Mouse (Mus musculus) splenic B cell, adult 2 months (primary cell): ENCODE measurements around the gene Eea1.

Experiments
- DNase-seq: peaks from one replicate; pipeline ENCODE4 v3.0.0-alpha.2; 2011; ENCODE audit warnings: low read depth, low spot score
- H3K27me3 ChIP-seq: 2 replicates; pipeline ENCODE4 v1.6.1; 2012; ENCODE audit warnings: mild to moderate bottlenecking, low read length, moderate library complexity, mixed read lengths; ENCODE audit not compliant: control insufficient read depth, poor library complexity, insufficient read depth, severe bottlenecking
- H3K36me3 ChIP-seq: 2 replicates; pipeline ENCODE4 v1.6.1; 2012; ENCODE audit warnings: mild to moderate bottlenecking, low read length, moderate library complexity, mixed read lengths; ENCODE audit not compliant: control insufficient read depth, poor library complexity, insufficient read depth, severe bottlenecking

Gene Eea1

DNA sequence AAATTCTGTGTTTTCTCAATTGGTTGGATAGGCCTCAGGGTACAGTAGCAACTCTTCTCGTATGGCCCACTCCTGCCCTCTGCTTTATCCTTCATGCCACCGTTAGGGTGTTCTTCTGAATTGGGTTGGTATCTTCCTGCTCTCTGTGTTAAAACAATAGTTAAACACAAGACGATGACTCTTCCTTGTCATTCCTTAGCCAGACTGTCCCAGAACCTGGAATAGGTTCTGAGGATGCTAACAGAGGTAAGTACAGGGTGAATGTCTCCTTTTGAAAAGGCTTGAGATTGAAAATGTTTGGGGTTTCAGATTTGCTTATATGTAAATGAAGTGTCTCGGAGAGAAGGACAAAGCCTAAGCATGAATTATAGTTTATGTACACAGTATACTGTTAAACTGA lies 30.9 kb downstream of the Eea1 start:
- DNase-seq = peak; percentile 25
- Histone ChIP-seq H3K36me3 (peaks cover 2% of the 10 kb centered on the region), H3K27me3 (no peaks in the 10 kb centered on the region)

GRCm38 (mm10) chr10:95971942-95972341 lies 31.5 kb downstream of the Eea1 start:
- no peaks in the 10 kb centered on the region for H3K27me3 ChIP-seq
- peaks cover 5% of the 10 kb centered on the region for H3K36me3 ChIP-seq
- DNase-seq = no peak

DNA sequence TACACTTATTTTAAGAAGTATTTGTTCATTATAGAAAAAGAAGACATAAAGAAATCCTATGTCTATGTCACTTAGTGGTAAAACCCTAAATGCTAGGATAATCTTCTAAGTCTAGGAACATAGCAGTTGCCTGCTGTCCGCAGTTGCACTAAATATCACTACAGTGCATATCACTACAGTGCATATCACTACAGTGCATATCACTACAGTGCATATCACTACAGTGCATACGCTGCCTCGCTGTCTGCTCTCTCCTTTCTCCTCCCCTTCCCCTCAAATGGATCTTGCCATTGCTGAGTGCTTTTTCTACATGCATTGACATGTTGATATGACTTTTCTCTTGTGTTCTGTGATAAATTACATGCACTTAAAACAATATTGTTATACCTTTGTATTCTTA lies 34.0 kb downstream of the Eea1 start:
- H3K36me3 ChIP-seq = peaks cover 5% of the 10 kb centered on the region
- H3K27me3 ChIP-seq = no peaks in the 10 kb centered on the region
- DNase-seq = no peak

DNA sequence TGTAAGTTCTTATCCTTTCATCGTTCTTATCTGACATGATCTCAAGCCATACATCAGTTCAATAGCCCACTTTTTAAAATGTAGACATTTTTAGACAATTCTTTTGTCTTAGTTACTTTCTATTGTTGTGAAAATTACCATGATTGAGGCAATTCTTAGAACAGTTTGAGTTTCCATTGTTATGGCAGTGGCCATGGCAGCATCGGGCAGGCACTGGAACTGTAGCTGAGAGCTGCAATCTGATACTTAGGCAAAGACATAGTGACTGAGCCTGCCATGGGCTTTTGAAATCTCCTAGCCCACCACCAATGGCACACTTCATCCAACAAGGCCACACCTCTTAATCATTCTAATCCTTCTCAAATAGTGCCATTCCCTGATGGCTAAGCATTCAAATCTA lies 36.3 kb downstream of the Eea1 start:
- DNase-seq = no peak
- no peaks in the 10 kb centered on the region for H3K27me3 ChIP-seq

GRCm38 (mm10) chr10:95989731-95990130 lies 49.3 kb downstream of the Eea1 start:
- DNase-seq = no peak
- H3K27me3 ChIP-seq = no peaks in the 10 kb centered on the region
- H3K36me3 ChIP-seq = no peaks in the 10 kb centered on the region; the same call in 1 of the 2 replicates

More for the DNA sequence above, 36.3 kb downstream of the Eea1 start:
- peaks cover 5% of the 10 kb centered on the region for H3K36me3 ChIP-seq

DNA sequence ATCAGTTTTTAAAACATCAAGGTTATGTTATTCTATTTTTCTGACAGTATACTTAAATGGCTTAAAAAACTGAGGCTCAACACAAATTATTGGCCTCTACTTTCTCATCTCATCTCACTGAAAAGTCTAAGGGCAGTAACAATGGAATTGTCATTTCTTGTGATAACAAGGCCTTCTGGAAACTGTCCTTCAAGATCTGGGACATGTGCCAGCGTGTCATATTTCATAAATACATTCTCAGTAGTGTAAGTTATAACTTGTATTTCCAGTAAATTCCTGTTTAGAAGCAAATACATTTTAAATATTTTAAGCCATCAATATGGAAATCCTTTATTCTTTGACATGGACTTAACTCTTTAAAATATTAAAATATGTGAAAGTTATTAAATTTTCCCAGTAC lies 50.7 kb downstream of the Eea1 start:
- H3K27me3 ChIP-seq = no peaks in the 10 kb centered on the region
- no peak for DNase-seq
- H3K36me3 ChIP-seq = peaks cover 2% of the 10 kb centered on the region; the same call in 1 of the 2 replicates

- peaks cover 2% of the 10 kb centered on the region; the same call in 1 of the 2 replicates for H3K36me3 ChIP-seq
- no peak for DNase-seq
- no peaks in the 10 kb centered on the region for H3K27me3 ChIP-seq
Measured at GRCm38 (mm10) chr10:96000904-96001303, 60.5 kb downstream of the Eea1 start.

- Histone ChIP-seq H3K36me3 (peaks cover 6% of the 10 kb centered on the region), H3K27me3 (no peaks in the 10 kb centered on the region)
- no peak for DNase-seq
Measured at GRCm38 (mm10) chr10:96015738-96016137, 75.3 kb downstream of the Eea1 start.

- Histone ChIP-seq H3K27me3 (no peaks in the 10 kb centered on the region), H3K36me3 (peaks cover 2% of the 10 kb centered on the region)
- DNase-seq = no peak
Measured at GRCm38 (mm10) chr10:96017418-96017817, 77.0 kb downstream of the Eea1 start.

DNA sequence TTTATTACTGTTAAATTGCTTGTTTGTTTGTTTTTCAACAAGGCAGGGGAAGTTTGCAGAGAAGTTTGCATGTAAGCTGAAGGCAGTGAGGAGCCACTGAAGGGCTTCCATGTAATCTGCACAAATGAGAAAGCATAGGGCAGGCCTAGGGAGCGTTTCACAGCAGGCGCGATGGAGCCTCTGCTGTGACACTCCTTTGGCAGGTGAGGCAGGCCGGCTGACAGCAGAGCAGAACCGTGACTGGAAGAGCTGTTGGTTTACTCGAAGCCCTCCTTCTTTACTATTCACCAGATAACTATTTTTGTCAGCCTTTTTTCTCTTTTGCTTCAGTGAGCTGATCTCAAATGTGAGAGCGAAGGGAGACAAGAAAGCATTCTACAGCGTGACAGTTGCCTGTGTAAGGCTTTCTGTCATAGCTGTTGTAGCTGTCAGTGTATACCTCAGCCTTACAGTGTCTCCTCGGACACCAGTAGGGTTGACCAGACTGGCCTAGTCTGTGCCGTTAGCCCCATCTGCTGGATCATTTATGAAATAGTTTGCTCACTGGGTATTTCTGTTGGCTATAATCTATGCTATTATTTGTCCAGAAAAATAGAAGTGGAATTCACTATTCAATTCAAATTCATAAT lies 93.0 kb downstream of the Eea1 start:
- Histone ChIP-seq H3K27me3 (no peaks in the 10 kb centered on the region), H3K36me3 (peaks cover 7% of the 10 kb centered on the region)
- peak; percentile 61 for DNase-seq

- peaks cover 10% of the 10 kb centered on the region for H3K36me3 ChIP-seq
- H3K27me3 ChIP-seq = no peaks in the 10 kb centered on the region
Measured at GRCm38 (mm10) chr10:96034106-96034505, 93.7 kb downstream of the Eea1 start.

GRCm38 (mm10) chr10:96035951-96036350 lies 95.5 kb downstream of the Eea1 start:
- DNase-seq = no peak
- H3K36me3 ChIP-seq = peaks cover 14% of the 10 kb centered on the region
- H3K27me3 ChIP-seq = no peaks in the 10 kb centered on the region

More at GRCm38 (mm10) chr10:96034106-96034505, 93.7 kb downstream of the Eea1 start:
- no peak for DNase-seq

DNA sequence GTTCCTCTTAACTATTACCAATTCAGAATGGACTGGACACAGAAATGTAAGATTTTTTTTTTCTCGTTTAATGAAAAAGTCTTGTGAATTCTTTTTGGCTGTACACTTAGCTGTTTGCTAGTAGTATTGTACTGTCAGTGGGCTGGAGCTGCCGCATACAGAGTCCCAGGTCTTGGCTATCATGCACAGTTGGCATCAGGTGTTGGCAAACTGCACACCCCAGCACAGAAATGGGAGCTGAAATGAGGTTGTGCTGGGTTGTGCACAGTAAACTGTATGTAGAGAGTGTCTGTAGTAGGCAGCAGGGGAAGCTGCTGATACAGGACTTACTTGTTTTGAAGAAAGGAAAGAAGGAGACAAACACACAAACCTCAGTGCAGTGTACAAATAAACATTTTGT lies 103.8 kb downstream of the Eea1 start:
- Histone ChIP-seq H3K27me3 (no peaks in the 10 kb centered on the region), H3K36me3 (peaks cover 7% of the 10 kb centered on the region)
- no peak for DNase-seq

GRCm38 (mm10) chr10:96047960-96048536 lies 107.6 kb downstream of the Eea1 start:
- Histone ChIP-seq H3K27me3 (no peaks in the 10 kb centered on the region), H3K36me3 (no peaks in the 10 kb centered on the region)
- DNase-seq = no peak

DNA sequence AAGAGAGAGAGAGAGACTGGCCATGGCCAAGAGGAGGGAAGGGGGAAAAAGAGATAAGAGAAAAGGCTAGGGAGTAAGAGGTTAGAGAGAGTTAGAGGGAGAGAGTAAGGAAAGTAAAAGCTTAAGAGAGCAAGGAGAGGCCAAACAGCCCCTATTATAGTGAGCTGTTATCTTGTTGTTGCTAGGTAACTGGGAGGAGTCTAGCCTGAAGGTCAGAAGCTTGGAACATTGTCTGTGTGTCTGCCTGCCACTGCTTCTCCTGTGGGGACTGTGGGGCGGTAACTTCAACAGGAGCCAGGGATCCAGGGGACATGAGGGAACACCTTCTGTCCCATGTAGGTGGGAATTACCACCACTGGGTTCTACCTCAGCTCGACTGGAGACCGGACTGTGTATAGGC lies 108.1 kb downstream of the Eea1 start:
- no peak for DNase-seq
- Histone ChIP-seq H3K36me3 (no peaks in the 10 kb centered on the region), H3K27me3 (no peaks in the 10 kb centered on the region)

DNA sequence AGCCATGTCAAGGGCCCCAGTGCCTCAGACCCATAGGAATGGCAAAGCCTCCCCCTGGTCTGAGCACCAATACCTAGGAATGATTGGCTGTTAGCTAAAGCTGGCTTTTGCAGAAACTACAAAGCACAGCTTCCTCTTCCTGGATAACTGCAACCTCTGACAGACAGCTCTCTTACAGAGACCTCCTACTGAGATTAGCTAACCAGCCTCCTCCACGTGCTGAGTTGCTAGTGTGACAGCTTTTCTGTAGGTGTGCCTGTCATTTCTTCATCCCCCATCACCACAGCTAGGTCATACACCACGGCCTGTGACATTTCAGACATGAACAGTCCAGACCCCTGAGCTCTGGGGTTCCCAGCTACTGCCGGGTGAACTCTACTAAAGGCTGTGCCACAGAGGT lies 126.9 kb downstream of the Eea1 start:
- no peak for DNase-seq
- no peaks in the 10 kb centered on the region for H3K36me3 ChIP-seq
- no peaks in the 10 kb centered on the region for H3K27me3 ChIP-seq
